Mouse (Mus musculus) liver, embryonic 14.5 days (tissue): ENCODE measurements around the gene Stx8.

ENCODE experiments used
- CTCF ChIP-seq: IDR thresholded peaks from 2 replicates; pipeline ENCODE4 v1.5.1; 2016; ENCODE audit warnings: antibody characterized with exemption, low read depth, control low read depth
- EP300 ChIP-seq: IDR thresholded peaks from 2 replicates; pipeline ENCODE4 v1.6.1; 2016; ENCODE audit warnings: antibody characterized with exemption, low read depth

DNA sequence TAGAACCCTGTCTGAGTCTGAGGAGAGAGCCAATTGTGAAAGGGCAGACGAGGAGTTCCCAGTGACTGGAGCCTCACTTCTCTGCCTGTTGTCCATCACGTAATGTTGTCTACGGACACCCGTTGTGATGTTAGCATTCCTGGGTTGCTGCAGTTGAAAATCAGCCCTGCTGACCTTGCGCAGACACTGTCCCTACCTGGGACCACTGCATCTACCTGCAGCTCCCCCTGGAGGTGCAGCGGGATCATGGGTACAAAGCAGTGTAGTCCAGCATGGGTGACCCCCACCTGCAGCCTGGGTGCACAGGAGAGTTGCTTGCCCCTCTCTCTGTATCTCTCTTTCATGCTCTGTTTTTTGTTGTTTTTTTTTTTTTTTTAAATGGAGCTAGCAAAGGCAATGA, 148.2 kb downstream of the Stx8 start:
- TF ChIP-seq CTCF = peak; percentile 31
- TF ChIP-seq EP300 = no peak
